Mouse (Mus musculus) embryo, embryonic 11 days (tissue): ENCODE data around the gene Wdr90.
A peak's percentile ranks its signal among the peaks of the same experiment; 100 is the strongest.
"Not testable (repeated sequence)": the region's sequence is repeated elsewhere in the genome, so short reads cannot be mapped to it uniquely, and the experiment has no call there.

Source experiments
- DNase-seq: peaks from one replicate; pipeline ENCODE4 v3.0.0-alpha.2; 2015

The Wdr90 gene

DNA sequence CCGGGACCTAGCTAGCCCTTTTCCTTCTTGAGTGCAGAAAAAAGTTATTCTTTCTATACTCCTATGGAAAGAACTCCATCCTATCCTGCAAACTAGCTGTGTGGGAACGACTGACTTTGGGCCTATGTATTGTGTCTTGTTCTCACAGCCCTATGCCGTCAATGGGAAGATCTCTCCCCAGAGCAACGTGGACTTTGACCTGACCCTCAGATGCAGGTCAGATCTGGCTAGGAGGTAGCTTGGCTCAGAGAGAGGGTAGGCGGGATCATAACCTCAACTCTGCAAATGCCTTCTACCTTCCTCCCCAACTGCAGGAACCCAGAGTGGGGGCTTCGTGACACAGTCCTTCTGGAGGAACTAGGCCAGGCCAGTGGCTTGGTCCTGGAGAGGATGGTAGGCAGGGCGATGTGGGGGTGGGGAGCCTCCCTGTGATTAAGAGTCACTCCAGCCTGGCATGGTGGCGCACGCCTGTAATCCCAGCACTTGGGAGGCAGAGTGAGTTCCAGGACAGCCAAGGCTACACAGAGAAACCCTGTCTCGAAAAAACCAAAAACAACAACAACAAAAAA is 15.1 kb upstream of the Wdr90 start:
- DNase-seq, result no peak

DNA sequence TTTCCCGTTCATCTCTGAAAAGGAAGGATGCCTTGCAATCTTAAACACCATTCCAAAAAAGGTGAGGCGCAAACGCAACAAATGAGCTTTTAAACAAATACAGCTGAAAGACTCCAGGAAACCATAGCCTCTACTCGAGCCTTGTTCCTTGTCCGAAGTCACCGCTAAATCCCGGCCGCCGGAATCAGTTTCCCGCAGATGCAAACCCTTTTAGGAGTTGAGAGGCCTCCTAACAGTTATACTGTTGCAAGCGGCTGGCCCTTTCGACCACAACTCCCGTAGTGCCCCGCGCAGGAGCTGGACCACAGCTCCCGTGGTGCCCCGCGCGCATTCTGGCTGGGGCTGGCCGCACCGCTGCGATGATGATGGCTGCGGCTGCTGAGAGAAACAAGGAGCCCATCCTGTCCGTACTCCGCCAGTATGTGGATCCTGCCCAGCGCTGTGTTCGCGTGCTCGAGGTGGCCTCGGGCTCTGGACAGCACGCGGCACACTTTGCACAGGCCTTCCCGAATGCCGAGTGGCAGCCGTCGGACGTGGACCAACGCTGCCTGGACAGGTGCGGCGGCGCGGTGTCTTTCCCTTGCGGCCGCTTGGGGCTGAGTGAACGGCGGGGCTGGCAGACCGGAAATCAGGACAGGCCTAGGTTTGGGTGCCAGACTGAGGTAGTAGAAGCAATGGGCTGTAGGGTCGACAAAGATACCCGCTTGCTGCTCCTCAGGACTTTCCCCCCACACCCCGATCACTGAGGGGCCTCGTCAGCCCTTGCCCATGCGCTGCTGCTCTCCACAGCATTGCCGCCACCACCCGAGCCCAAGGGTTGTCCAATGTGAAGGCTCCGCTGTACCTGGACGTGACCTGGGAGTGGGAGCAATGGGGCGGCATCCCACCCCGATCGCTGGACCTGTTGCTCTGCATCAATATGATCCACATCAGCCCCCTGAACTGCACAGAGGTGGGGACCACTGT is 14.2 kb upstream of the Wdr90 start:
- peak; percentile 95 for DNase-seq

DNA sequence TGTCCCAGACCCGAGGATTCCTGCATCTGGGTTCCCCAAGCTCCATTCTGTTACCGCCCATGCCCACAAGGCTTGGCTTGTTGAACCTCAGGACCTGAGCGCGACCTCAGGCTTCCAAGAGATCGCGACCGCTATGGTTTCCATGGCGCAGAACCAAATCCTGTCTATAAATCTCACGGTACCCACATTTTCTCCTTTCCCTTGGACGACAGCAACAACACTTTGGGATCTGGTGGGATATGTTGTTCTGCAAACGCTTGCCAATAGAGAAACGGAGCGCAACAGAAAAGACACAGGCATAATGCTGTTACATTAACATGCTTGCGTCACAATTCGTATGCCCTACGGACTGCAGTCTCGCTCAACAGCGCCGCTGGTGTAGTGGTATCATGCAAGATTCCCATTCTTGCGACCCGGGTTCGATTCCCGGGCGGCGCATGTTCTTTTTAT is 13.4 kb upstream of the Wdr90 start, which contains the start of gene Mettl26:
Gene Mettl26 (plus strand): TSS at position 354 of the 450 bp plus-strand sequence.
- DNase-seq, result peak; percentile 89

DNA sequence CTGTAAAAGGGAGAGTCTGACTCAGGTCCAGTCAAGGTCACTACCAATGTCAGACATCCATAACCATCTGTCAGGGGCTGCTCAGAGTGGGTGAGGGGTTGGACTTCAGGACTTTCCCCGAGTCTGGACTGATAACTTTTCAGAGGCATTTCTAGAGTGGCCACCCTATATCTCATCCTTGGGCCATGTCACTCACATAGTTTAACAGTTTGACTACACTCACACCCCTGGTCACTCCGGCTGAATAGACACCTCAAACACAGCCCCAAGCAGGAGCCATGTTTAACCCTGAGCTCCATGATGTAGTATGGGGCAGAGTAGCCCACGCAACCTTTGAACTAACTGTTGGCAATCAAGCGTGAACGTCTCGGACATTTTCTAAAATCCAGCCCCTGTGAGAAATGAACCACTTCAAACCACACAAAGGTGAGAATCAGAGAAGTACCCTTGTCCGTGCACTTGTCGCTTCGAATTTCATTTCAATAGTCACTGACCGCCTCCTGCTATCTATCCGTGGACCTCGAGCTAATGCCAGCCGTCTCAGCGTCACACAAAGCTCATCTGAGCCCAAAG is 12.9 kb upstream of the Wdr90 start:
- DNase-seq, result no peak

DNA sequence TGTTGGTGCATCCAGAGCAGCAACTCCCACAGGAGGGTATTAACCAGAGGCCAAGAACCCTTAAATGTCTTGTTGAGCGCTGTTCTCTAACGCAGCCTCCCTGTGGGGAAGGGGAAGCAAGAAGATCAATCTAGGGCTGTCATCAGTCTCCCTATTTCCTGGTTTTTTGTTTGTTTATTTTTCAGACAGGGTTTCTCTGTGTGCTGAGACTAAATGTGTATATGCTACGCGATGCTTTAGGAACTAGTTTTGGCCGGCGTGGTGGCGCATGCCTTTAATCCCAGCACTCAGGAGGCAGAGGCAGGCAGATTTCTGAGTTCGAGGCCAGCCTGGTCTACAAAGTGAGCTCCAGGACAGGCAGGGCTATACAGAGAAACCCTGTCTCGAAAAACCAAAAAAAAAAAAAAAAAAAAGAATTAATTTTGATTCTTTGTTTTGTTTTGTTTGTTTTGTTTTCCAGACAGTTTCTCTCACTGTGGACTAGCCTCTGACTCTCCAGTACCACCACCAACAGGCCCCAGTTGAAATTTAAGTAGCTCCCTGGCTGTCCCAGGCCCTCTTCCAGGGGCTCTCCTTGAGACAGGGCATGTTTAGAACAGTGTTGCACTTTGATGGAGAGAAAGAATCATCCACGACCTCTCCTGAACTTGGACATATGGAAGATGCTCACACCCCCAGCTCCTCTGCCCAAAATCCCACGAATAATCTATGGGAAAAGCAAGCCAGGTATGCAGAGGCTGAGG is 12.3 kb upstream of the Wdr90 start:
- no peak for DNase-seq

DNA sequence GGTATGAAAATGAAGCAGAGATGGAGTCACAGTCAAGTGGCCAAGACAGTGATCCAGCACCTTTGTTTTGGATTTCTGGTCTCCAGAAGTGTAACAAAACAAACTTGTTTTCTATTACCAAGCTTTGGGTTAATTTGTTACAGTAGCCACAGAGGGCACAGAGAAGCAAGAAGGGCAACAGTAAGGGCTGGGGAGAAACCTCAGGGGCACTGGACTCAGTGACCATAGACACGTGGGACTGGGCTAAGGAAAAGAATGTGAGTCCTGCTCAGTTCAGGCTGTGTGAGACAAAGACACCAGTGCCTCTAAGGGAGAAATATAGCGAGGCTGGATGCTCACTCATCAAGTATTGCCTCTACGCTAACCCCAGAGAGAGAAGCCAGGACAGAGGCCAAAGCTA is 11.4 kb upstream of the Wdr90 start:
- no peak for DNase-seq

DNA sequence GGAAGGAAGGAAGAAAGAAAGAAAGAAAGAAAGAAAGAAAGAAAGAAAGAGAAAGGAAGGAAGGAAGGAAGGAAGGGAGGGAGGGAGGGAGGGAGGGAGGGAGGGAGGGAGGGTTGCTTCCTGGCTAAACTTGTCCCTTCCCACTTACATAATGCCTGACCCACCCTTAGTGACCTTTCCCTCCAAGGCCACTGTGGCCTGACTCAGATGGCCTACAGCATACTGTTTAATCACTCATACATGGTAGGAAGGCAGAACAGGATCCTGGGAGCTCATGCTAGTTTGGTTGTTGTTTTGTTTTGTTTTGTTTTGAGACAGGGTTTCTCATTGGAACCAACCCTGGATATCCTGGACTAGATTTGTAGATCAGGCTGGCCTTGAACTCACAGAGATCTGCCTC is 10.3 kb upstream of the Wdr90 start:
- not testable (repeated sequence) for DNase-seq

DNA sequence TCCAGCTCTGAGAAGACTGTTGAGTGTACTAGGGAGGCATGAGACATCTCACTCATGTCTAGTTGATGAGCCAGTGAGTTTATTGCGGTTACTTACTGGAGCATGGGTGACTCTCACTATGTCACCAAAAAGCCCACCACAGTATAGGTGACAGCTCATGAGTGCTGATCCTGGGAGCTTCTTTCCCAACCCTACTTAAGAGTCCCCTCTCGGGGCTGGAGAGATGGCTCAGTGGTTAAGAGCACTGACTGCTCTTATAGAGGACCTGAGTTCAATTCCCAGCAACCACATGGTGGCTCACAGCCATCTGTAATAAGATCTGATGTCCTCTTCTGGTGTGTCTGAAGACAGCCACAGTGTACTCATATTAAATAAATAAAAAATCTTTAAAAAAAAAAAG is 8.7 kb upstream of the Wdr90 start:
- DNase-seq, result no peak

DNA sequence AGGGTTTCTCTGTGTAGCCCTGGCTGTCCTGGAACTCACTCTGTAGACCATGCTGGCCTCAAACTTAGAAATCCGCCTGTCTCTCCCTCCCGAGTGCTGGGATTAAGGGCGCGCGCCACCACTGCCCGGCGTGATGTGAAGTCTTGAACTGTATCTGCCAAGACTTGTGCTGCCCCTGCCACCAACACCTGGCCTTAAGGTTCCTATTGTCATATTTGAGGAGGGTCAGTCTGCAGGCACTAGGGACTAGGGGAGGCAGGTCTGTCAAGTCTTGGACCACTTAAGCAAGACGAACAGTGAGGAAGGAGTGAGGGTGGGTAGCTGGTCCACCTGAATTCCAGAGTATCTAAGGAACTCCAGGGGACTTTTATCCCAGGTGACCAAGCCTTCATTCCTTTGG is 8.2 kb upstream of the Wdr90 start:
- DNase-seq, result no peak

DNA sequence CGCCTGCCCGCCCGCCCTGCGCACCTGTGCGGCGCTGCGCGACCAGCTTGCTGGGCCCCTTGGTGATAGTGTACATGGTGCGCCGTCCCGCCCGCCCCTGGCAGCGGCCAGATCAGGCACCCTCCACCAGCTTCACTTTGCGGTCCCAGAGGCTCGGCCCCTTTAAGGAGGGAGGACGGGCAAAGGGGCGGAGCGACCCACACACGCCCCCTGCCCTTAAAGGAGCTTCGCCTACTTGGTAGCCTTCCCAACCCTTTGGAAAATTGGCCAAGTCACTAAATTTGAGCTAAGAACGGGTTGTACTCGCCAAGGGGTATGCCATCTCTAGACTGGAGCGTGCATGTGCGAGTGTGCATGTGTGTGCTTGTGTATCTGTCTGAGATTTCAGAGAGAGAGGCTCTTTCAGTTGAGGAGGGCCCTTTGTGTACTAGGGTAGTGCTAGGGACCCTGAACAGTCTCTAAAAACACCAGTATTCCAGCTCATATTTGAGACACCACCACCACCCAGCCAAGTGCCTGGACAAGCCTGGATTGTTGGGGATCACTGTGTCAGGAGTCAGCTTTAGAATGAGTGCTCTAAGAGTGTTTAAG is 7.4 kb upstream of the Wdr90 start, which contains the start of gene Mcrip2:
Gene Mcrip2 (minus strand): TSS at position 164 of the 591 bp plus-strand sequence.
- DNase-seq, result peak; percentile 90

DNA sequence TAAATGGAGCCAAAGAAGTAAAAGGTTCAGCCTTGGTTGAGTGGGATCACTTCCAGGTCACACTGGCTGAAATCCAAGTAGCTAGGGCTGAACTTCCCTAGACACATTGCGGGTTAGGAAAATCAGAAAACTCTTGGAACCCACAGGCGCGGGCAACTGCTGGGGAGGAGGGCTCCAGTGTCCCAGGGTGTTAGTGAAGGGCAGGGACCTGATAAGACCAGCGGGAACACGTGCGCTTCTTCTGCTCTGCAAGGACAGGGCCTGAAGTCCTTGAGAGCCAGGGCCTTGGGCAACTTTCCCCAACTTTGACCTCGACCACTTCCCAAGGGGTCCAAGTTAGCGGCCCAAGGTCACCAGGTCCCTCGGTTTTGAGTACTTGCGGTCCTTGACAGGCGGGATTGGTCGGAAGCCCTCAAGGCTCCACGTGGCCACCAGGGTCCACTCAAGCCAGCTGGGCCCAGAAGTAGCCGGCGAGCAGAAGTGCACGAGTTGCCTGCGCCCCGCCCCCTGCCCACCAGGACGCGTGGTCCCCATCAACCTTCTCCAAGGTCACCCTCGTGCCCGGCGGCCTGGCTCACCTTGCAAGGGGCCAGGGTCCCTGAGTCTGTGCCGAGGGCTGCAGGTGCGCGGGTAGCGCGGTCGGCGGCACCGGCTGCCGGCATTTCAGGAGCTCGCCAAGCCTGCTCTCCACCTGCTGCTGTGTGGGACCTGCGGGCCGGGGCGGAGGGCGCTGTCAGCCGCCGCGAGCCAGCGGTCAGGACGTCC is 6.7 kb upstream of the Wdr90 start:
- DNase-seq, result peak; percentile 59

DNA sequence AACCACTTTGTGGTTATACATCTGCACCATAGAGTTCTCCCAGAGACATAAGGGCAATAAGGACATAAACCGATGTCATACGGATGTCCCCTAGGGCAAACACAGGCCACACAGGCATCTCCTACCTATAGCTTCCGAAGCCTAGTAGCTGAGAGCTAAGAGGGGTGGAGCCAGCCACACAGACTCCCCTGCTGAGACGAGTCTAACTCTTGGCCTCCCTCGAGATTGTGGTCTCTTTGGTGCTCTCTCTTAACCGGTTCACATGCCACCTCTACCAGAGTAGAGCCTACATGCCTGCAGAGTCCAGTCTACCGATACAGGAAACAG is 6.2 kb upstream of the Wdr90 start:
- no peak for DNase-seq

DNA sequence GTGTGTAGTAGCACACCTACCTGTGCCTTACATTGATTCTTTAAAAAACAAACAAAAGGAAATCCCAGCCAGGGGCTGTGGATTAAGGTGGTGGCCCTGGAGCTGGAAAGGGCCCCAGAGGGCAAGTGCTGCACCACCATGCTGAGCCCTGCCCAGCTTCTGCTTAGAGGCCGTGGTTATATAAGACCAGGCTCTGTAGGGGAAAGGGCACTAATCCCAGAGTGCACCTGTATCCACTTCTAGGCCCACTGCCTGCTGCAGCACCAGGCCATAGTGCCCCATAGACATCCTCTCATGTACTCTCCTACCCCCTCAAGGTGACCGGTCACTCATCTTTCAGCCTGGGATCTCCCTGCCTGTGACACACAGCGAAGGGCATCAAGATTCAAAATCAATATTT is 4.9 kb upstream of the Wdr90 start:
- no peak for DNase-seq

DNA sequence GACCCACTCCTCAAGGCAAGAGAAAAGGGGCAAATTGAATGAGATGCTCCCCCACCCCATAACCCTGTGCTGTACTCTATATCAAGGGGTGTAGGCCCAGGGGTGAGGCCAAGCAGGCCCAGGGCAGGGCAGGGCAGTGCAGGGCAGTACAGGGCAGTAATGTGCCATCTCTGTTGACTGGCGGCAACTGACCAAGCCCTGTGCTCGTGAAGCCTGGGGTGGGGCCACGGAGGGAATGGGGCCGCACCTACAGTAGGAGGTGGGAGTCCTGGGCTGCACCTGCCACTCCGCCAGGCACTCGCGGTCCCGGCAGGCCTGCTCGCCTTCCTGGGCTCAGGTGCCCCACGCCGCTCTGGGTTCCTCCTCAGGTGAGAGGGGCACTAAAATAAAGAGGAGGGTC is 4.0 kb upstream of the Wdr90 start:
- DNase-seq, result no peak

DNA sequence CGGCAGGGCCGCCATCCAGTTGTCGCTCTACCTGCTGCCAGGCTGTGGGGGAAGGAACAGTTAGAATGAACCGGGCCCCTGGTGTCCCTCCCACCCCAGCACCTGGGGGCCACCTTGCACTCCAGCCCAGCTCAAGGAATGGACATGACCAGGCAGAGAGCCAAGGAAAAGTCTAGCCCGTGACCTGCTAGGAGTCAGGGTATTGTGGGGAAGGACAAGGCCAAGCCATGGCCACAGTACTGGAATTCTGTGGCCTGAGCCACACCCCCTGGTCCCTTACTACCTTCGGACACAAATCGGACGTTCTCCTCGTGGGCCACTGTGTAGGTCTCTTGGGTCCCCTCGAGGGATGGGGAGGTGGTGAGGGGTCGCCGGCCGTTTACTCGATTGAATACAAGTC is 3.0 kb upstream of the Wdr90 start:
- no peak for DNase-seq

DNA sequence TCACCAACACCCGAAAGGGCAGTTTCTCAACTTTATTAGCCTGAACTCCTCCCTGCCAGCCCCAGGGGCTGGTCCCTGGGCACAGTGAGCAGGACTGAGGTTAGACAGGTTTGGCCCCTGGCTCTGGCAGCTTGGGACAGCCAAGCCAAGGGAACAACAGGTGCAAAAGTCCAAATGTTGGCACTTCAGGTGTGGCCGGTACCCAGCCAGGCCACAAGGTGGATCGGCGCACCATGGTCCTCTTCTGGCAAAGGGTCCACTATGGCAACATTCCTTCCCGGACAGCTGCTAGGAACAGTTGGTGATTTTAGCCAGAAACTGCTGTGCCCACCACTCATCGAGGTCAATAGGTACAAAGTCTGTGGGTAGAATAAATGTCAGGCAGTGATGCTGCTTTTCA is 2.4 kb upstream of the Wdr90 start:
- no peak for DNase-seq

DNA sequence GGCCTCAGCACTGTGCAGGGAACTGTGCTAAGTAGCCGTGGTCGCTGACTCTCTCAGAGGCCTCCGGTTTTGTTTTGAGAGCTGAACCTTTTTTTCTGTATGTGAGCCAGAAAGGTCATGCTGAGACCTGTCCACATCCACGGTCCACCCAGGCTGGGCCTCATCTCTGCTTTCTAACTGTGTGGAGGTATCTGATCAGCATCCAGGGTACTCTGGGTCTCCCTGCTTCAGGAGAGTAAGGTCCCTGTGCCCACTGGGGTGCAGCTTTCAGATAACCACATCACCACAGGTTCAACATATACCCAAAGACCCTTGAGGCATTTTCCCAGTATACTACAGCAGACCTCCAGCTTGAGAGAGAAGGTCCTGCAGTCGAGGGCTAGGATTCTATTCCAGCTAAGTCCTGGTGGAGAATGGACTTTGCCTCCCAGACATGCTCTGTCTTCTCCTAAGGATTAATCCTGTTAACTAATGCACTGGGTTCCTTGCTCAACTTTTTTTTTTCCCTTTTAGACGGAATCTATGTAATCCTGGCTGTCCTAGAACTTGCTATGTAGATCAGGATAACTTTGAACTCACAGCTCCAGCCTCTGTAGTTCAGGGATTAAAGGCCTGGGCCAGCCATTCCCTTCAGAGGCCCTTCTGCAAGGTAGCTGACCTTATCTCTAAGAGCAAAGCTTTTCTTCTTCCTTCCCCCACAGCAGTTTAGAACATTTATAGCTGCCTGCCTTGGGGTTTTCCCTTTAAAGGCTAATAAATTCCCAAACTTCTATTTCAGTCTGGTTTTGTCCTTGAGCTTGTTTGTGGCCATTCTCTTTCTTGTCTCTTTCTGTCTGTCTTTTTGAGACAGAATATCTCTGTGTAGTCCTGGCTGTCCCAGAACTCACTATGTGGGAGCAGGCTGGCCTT is 657 bp upstream of the Wdr90 start:
- DNase-seq, result no peak

DNA sequence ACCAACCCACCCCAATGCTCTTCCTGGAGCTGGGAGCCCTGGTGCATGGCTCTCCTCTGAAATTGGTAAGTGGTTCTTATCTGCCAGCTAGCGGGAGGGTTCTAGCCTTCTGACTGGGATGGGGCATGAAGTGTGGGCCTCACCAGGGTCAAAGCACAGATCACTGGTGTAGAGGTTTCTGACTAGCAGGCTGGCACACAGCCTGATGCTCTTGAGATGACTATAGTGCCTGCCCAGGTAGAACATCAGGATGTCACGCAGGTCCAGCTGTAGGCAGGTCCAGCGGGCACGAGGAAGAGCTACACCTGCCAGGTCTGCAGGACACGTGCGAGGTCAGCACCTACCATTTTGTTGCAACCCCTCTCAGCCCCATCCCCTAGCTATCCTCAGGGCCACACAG is 1.1 kb downstream of the Wdr90 start:
- DNase-seq, result no peak

DNA sequence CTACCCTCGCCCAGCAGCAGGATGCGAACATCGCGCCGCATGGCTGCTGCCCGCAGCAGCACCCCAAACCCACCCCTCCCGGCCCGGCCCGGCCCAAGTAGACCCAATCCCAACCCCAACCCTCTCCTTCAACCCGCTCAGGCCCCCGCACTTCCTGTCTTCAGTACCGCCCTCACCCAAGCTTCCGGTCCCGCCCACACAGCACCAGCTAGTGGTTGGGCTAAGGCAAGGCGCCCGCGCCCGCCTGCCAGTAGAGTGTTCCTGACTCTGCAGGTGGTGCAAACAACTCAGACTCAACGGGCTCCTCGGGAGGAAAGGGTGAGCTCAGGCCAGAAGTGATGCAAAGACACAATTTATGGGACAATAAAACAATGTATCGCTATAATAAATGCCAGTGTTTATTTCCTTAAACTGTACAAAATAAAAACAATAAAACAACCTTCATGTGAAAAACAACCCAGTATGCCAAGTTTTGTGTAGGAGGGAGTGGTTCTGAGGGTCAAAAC is 16.9 kb downstream of the Wdr90 start, which contains the start of gene Rhot2:
Gene Rhot2 (minus strand): TSS at position 456 of the 506 bp plus-strand sequence.
- DNase-seq, result peak; percentile 97

DNA sequence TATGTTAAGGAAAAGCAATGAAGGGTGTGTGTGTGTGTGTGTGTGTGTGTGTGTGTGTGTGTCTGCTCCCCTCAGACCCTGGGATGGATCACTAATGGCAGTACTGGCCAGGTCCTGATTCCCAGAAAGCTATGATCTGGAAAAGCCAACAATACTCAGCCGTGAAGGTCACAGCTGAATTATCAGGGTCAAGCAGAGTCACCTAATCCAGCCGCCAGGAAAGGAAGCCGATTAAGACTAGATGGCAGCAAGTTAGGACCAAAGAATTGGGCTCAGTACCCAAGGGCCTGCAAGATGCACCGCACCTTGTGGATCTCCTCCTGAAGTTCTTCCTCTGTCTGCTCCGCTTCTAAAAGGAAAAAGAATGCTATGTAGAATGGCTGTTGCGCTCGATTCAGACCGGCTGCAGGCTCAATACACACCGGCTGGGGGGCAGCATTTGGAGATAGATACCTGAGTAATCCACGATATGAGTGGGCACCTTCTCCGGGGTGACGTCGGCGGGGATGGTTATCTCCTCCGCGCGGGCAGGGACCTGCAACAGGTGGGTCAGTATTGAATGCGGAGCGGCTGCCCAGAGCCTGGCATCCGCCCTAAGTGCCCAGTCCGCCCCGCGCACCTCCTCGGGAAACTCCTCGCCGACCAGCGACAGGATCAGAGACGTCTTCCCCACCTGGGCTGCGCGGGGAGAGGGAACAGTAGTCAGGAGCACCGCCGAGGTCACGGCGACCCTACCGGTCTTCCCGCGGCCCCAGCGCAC is 17.5 kb downstream of the Wdr90 start:
- DNase-seq, result no peak
